Mouse (Mus musculus): ENCODE measurements around the gene Mdm4.

Gene Mdm4

GRCm38 (mm10) chr1:133030461-133030860 lies at the start of gene Mdm4:
Gene Mdm4 (minus strand): TSS chr1:133030561.
- DNase-seq (ENCODE audit: low spot score), result no peak

GRCm38 (mm10) chr1:133080079-133080561 lies 49.8 kb upstream of the Mdm4 start:
- DNase-seq (ENCODE audit: low spot score), result no peak

GRCm38 (mm10) chr1:133079509-133079908 lies 49.1 kb upstream of the Mdm4 start:
- DNase-seq (ENCODE audit: low spot score), result no peak

GRCm38 (mm10) chr1:133078338-133078727 lies 48.0 kb upstream of the Mdm4 start:
- DNase-seq (ENCODE audit: low spot score), result no peak

- DNase-seq (ENCODE audit: low spot score), result no peak
Observed at GRCm38 (mm10) chr1:133077606-133078337, 47.4 kb upstream of the Mdm4 start.

- no peak for DNase-seq (ENCODE audit: low spot score)
Observed at GRCm38 (mm10) chr1:133076681-133077514, 46.5 kb upstream of the Mdm4 start.

GRCm38 (mm10) chr1:133075651-133076400 lies 45.5 kb upstream of the Mdm4 start:
- no peak for DNase-seq (ENCODE audit: low spot score)

- no peak for DNase-seq (ENCODE audit: low spot score)
Observed at GRCm38 (mm10) chr1:133074541-133074940, 44.2 kb upstream of the Mdm4 start.

GRCm38 (mm10) chr1:133073327-133073856 lies 43.0 kb upstream of the Mdm4 start:
- no peak for DNase-seq (ENCODE audit: low spot score)

GRCm38 (mm10) chr1:133071666-133072381 lies 41.5 kb upstream of the Mdm4 start:
- DNase-seq (ENCODE audit: low spot score), result no peak

- DNase-seq (ENCODE audit: low spot score), result no peak
Observed at GRCm38 (mm10) chr1:133070157-133070556, 39.8 kb upstream of the Mdm4 start.

- no peak for DNase-seq (ENCODE audit: low spot score)
Observed at GRCm38 (mm10) chr1:133069275-133070120, 39.1 kb upstream of the Mdm4 start.

GRCm38 (mm10) chr1:133068669-133069274 lies 38.4 kb upstream of the Mdm4 start:
- no peak for DNase-seq (ENCODE audit: low spot score)

- no peak for DNase-seq (ENCODE audit: low spot score)
Observed at GRCm38 (mm10) chr1:133068268-133068667, 37.9 kb upstream of the Mdm4 start.

GRCm38 (mm10) chr1:133063164-133063563 lies 32.8 kb upstream of the Mdm4 start:
- no peak for DNase-seq (ENCODE audit: low spot score)

GRCm38 (mm10) chr1:133060681-133061080 lies 30.3 kb upstream of the Mdm4 start:
- no peak for DNase-seq (ENCODE audit: low spot score)

GRCm38 (mm10) chr1:133059592-133059991 lies 29.2 kb upstream of the Mdm4 start:
- DNase-seq (ENCODE audit: low spot score), result no peak

- no peak for DNase-seq (ENCODE audit: low spot score)
Observed at GRCm38 (mm10) chr1:133057345-133058034, 27.1 kb upstream of the Mdm4 start.

GRCm38 (mm10) chr1:133054326-133054725 lies 24.0 kb upstream of the Mdm4 start:
- DNase-seq (ENCODE audit: low spot score), result no peak
